Mouse (Mus musculus) layer of hippocampus, adult 11-12 months (tissue): ENCODE data around the gene Uba5.

Source experiments
- DNase-seq: peaks from one replicate; pipeline ENCODE4 v3.0.0; 2022; ENCODE audit warnings: low spot score

Gene Uba5

DNA sequence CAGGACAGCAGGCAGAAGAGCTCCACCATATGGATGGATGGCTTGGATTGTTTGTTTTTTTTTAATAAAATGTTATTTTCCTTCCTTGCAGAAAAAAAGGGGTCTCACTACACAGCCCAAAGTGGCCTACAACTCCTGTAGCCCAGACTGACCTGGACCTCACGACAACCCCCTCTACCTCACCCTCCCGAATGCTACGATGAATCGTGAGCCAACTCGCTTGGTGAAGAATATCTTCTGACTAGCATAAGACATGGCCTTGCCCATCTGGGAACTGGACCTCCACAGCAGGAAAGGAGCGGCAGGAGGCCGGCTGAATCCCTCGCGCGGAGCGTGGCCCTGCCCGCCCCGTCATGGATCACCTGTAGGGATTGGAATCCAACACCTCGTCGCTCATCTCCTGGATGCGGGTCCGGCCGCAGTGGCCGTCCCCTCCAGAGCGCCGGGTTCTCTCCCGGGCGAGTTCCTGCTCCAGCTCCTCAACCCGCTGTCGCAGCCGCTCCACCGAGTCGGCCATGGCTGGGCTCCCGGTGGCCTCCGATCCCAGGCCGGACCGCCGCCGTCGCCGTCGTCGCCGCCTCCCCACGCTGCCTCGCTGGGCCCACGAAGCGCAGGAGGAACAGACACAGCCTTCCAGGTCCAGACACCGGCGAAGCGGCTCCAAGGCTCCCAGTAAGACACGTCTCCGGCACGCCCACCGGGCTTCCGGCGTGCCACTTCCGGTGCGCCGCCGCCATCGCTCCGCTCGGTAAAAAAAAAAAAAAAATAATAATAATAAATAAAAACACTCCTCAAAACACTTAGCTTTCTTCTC, at the start of gene Uba5:
Uba5 (minus strand) TSS at position 705 of the 814 bp plus-strand sequence.
- DNase-seq: peak; percentile 10

DNA sequence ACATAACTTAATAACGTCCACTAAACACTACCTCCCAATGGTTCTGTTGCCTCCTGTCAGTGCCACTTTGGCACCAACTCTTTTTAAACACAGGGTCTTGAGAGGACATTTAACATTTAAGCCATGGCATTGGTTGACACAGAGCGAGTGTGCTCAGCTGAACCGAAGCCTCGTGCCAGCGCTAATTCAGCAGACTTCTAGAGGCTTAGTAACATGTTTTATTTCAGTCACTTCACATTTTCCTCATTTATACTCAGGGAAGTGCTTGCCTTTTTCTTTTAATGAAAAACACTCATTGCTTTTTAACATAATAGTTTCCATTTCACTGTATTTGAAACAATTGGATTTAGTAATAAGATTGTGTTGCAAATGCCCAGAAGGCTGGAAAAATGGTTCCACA, 46.2 kb upstream of the Uba5 start:
- no peak for DNase-seq

DNA sequence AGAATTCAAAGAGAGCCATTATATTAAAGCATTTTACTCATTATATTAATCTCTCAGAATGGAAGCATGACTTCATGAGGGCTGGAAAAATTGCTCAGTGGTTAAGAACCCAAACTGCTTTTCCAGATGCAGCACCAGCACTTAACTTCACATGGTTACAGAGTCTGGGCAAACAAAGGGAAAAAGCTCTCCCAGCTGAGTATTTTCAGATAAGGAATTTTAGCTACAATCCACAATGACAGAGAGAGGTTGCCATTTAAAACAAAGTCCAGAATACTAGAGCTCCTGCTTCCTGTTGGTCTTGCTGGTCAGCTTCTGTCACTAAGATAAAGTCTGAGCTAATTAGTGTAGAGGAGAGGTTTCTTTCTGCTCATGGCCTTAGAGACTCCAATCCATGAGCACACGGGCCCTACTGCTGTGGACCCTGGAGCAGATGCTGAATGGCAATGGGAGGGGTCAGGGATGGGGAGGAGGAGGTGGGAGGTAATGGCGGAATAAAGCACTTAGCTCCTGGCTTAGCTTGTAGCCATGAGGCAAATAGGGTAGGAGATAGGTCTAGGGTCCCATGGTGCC, 45.7 kb upstream of the Uba5 start:
- no peak for DNase-seq

DNA sequence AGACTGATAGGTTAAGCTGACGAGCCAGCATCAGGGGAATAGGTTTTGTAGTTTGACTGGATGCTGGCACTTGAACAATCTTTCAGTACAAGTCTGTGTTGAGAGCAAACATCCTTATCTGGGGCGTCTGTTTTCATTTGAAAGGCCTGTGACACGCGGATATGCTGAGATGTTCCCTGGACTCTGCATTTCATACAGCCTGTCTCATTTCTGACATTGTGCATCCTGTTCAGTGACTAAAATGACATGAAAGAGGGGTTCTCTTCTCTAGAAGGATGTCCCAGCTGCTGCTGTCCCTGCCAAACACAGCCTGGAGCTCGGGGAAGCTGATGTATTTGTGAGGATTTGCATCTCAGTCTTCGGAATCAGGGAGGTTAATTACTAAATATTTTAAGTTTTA, 44.5 kb upstream of the Uba5 start:
- DNase-seq: no peak

DNA sequence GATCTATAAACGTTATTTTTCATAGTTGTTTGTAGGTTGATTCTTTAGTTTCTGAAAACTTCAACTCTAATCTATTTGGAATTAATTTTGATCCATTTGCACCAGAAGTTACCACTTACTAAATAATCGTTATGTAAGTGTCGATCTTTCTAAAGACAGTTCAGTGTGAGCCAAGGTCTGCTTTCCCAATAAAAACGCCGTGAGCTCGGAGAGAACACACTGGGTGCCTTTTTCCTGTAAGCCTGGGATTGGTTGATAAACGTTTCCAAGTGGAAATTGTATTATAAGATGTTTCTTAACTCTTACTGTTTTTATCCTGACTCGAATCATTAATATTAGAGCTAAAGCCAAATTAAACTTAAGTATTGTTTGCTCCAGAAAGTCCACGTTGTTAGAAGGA, 44.0 kb upstream of the Uba5 start:
- DNase-seq: no peak

DNA sequence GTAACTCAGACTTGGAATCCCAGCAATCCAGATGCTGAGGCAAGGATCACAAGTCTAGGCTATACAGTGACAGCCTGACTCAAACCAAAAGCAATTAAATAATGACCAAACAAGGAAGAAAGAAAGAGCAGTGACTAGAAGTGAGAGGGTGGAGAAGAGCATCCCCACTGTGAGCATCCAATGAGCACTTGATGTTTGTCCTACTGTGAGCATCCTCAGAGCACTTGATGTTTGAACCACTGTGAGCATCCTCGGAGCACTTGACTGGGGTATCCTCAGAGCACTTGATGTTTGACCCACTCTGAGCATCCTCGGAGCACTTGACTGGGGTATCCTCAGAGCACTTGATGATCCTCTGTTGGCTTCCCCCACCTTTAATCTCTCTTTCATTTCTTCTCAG, 42.1 kb upstream of the Uba5 start:
- DNase-seq: no peak

DNA sequence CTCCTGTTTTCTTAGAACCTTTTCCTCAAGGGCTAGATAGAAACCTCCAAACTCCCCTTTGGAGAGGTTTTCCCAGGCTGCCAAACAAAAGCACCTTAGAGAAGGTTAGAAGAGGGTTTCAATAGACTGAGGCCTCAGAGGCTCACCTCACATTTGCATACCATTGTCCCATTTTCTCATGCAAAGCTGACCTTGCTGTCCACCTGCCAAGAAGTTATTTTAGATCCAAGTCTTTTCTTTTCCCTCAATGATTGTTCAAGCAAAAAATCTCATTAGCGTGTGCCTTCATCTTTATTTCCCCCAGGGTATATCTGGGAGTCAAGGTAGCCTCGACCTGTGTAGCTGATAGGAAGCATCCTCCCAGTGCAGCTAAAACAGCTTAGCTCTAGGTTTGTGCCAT, 40.0 kb upstream of the Uba5 start:
- DNase-seq: no peak

DNA sequence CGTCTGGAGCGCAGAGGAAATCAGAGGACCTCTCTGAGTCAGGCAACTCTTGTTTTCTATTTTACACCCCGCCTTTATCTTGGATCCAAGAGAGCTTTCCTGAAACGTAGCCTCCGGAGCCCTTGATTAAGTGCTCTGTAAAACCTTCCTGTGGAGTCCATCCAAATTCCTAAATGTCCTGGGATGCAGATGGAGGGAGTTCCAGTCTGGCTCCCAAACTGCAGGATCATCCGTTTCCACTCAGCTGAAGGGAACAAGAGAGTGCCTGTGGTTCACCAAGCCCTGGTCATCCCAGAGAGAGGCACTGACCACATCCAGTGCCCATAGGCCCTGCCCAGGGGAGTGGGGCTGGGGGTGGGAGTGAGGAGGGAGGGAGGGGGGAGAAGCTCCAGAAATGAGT, 39.4 kb upstream of the Uba5 start:
- no peak for DNase-seq

DNA sequence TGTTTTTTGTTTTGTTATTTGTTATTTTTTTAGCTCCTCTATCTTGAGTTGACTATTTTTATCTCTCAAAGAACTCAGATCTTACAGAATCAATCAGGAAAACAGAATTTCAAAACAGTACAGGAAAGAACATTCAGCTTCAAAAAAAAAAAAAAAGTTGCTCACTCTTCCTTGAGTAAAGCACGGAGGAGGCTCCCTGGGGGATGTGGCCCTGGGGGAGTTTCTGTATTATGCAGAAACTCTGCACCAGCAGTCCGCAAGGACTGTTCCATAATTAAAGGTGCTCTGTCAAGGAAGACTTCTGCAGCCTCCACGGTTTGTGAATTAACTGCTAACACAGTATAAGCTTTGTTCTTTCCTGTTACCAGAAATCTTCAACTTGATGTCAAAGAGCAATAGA, 38.5 kb upstream of the Uba5 start:
- DNase-seq: no peak

DNA sequence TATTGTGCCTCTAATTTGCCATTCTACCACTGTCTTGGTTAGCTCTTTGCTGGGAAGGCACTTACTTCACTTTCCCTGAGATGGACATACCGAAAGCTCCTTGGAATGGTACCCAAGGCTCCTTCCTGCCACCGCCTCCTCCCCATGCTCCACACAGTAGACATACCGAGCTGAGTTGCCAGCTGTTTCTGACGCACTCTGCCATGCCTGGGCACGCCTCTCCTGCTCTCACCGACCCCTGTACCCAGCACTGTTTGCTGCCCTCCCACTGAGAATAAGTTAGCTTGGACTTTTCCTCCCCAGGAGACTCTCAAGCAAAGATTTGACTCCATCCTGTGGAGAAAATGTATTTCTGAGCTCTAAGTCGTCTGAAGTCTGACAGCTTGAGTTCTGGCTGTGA, 37.9 kb upstream of the Uba5 start:
- no peak for DNase-seq

DNA sequence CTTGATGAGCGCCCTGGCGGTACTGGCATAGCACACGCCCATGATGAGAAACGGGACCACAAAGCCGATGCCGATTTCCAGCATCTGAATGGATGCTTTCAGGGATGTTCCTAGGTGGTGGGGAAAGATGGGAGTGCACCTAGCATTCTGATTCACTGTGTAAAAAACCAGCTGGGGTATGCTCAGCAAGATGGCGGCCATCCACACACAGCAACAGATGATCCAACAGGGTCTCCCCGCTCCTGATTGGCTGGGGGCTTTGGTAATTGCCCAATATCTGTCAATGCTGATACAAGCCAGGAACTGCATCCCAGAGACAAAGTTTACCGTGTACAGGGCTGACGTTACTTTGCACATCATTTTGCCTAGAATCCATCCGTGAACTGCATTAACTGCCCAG, 36.1 kb upstream of the Uba5 start:
- DNase-seq: no peak

DNA sequence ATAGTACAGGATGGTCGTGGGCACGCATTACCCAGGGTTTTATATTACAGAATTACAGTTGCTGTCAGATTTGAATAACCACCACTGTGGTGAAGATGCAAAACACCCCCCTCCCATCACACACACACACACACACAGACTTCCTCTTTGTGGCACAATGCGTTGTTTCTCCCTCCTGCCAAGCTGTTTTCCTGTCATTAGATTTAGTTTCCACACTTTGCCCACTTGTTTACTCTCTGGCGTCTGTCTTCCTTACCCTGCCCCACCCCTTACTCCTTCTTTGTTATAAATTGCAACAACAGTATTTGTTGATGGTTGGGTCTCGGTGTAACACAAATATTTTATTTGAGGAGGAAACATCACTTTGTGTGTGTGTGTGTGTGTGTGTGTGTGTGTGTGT, 35.3 kb upstream of the Uba5 start:
- DNase-seq: no peak

DNA sequence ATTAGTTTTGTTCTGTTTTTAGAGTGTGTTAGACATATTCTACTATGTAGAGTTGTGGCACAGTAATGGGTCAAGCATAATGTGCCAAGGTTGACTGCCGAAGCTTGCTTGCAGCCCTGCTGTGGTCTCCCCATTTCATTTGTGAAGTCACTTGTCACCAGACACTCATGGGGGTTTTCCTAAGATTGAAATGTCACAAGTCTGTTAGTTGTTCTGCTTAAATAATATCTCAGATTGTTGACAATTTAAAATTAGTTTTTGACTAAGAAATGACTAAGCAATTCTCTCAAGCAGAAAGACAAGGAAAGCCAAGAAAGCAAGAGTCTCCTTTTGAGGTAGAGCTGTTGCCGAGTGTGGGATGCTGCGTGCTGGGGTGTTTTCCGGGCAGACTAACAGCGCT, 30.0 kb upstream of the Uba5 start:
- DNase-seq: no peak

DNA sequence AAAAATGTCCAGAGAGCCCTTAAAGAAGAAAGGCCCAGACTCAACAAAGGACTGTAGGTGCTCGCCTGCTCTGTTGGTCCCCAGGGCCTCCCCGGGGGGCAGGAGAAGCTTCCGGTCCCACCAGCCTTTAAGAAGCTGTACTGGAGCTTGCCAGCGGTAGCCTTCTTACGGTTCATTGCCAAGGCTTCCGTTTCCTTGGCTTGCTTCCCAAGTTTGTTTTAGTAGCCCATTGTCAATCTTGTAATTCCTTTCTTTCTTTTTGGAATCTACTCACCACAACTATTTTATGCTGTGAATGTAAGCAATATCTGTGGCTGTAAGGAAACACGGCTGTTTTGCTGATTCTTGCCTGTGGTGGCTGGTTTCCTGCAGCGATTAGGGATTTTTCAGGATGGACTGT, 25.6 kb upstream of the Uba5 start:
- no peak for DNase-seq

DNA sequence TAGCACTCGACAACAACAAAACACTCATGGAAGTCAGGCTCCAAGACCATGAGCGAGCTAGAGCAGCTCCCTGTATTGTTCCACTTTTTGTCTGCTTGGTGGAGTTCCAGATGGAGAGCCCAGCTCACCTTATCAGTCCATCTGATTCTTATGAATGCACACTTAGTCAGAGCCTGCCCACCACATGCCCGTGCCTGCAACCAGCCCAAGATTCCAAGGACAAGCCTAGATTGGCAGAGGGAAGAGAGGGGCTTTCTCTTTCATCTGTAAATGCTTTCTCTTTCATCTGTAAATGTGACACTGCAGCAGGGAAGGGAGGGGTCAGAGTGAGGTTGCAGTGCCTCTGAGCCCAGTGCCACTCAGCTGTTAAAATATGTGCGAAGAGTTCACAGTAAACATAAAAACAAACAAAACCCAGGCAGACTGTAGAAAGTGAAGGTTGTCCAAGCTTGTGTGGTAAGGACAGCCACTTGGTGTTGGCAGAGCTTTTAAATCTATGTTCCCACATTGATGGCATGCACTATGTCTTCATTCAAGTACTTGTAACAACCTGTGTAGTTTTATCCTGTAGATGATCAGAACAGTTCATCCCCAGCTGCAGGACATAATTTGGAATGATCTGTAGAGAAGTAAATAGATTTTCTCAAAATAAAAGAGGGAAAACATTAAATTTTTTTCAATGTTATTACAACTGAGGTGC, 22.9 kb upstream of the Uba5 start:
- no peak for DNase-seq

DNA sequence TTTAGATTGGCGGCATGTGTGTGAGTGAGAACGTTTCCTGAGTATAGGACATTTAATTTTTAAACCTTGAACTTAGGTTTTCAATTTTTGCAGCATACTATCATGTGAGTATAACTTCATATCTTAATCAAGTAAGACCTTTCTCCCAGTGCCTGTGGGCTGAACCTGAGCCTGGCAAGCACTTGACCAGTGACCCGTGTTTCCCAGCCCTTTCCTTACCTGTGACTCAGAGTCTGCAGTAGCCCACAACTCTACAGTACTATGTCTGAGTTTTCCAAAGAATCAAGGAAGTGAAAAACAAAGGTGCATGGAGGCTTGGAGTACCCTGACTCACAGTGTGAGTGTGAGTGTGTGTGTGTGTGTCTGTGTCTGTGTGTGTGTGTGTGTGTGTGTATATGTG, 17.1 kb upstream of the Uba5 start:
- no peak for DNase-seq

DNA sequence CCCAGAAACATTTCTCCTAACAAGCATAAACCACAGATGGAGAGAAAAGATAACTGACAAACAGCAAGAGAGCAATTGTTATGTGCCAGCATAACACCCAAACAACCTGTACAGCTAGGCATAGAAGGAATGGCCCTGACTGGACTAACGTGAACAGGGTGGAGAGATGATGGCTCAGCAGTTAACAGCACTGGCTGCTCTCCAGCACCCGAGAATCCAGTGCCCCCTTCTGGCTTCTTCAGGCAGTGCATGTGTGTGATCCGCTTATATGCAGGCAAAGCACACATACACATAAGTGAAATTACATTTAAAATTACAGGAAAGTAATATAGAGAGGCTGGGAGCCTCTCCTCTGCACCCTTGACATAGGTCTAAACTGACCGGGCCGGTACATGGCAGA, 16.4 kb upstream of the Uba5 start:
- DNase-seq: peak; percentile 48

DNA sequence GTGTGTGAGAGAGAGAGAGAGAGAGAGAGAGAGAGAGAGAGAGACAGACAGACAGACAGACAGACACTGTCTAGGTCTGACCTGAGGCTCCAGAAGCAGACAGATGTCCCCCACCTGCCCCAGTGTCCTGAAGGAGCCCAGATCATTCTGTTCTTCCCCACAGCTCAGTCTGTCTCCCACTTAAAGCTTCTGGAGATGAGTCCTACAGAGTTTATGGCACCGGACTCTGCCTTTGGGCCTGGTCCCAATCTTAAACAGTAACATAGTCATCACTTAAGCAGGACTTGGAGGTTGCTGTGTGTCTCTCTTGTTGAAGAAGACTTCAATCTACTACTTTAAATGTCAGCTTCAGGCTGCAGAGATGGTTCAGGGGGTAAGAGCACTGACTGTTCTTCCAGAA, 15.8 kb upstream of the Uba5 start:
- no peak for DNase-seq

DNA sequence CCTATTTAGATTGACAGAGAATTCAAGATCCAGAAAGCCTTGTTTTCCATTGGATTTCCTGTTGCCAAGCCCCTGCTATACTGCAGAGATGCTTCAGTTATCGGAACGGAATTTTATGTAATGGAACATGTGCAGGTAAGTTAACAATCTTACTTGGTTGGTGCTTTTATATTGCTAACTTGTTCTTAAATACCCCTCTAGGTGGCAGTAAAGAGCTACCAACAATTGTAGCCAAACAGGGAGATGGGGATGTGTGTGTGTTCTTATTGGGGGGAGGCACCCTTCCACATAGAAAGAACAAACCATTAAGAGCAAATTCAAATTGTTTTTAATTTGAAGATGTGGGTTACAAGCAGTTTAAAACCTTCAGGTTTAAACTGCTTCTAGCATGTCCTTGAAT, 12.9 kb upstream of the Uba5 start:
- DNase-seq: no peak

DNA sequence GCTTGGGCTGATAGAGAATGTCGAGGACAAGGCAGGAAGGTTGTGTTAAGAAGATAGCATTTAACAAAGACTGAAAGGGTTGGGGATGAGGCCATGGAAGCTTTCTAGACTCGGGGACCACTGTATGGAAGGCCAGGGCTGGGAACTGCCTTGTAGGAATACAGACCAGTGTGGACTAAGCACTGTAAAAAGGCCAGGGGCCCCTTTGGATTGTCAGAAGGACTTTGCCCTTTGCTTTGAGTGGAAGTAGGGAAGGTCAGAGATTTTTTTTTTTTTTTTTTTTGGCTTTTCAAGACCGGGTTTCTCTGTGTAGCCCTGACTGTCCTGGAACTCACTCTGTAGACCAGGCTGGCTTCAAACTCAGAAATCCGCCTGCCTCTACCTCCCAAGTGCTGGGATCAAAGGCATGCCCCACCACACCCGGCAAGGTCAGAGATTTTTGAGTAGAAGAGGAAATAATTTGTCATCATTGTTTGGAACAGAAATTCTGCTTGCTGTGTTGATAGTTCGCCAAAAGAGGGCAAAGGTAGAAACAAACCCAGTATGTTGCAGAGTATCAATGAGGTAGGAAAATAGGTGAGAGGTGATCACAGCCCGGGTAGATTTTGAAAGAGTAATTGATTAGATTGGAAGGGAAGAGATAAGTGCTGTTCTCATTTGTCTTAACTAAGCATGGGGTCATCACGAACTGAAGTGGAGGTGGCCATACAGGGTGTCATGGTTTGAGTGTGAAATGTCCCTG, 8.1 kb upstream of the Uba5 start:
- no peak for DNase-seq

DNA sequence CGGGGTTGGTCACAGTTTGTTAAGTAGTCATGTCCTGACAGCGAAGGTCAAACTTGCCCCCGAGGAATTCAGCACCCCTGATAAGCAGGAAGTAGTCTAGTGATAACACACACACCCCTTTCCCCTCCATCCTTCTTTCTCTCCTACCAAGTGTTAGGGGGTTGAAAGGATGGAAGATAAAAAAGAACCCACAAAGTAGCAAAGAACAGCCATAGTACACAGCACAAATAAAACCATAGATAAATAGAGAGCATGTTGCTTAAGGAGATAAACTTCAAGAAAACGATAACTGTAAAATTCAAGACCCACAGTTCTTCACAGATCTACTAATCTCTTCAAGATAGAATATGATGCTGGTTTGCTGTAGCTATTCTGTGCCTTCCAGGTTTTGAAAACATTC, 7.3 kb upstream of the Uba5 start:
- DNase-seq: no peak

DNA sequence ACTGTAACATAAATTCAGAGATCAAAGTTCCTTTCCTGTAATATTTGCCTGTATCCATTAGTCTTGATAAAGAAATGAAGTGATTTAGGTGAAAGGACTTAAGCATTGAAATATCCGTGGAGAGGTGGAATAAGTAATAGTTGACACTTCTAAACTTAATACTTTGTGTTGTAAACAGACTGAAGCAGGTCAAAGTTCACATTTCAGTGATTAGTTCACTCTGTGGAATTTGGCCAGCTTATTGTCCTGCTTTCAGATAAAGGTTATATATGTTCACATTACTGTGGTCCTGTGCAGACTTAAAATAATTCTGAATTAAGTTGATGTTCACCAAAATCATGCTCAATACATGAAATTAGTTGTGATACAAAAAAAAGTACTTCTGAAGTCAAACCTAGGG, 1.6 kb upstream of the Uba5 start:
- DNase-seq: no peak
